Mouse (Mus musculus) intestine, embryonic 16.5 days (tissue): Measurements from ENCODE around the gene Ccnb2. TPM values are rescaled to one million over a fixed set of nuclear protein-coding genes. Genes with fewer than 3 reads are reported as not detected.
A peak's percentile ranks its signal among the peaks of the same experiment; 100 is the strongest.
"Not testable (repeated sequence)": the region's sequence is repeated elsewhere in the genome, so short reads cannot be mapped to it uniquely, and the experiment has no call there.

ENCODE experiments used
- ATAC-seq: fragments of 200-750 bp; cut with Nextera tagmentation; 2 replicates; pipeline ENCODE4 v1.8.0; 2017; ENCODE audit warnings: moderate TSS enrichment, moderate library complexity
- H3K27ac ChIP-seq: fragments of 300-500 bp; sonication (generic); 2 replicates; pipeline ENCODE4 v1.5.1; 2014; ENCODE audit warnings: mild to moderate bottlenecking, low read length
- H3K27me3 ChIP-seq: fragments of 300-500 bp; sonication (generic); replicated peaks from 2 replicates; pipeline ENCODE4 v1.6.1; 2014; ENCODE audit warnings: low read length, control low read depth, mixed read lengths; ENCODE audit not compliant: control insufficient read depth, insufficient read depth
- H3K36me3 ChIP-seq: fragments of 300-500 bp; sonication (generic); 2 replicates; pipeline ENCODE4 v1.6.1; 2014; ENCODE audit warnings: low read length, control low read depth; ENCODE audit not compliant: control insufficient read depth, insufficient read depth
- H3K4me1 ChIP-seq: fragments of 300-500 bp; sonication (generic); 2 replicates; pipeline ENCODE4 v1.6.1; 2014; ENCODE audit warnings: low read length, control low read depth, mixed read lengths; ENCODE audit not compliant: control insufficient read depth, insufficient read depth
- H3K4me2 ChIP-seq: fragments of 300-500 bp; sonication (generic); 2 replicates; pipeline ENCODE4 v1.6.1; 2014; ENCODE audit warnings: low read depth, low read length, control low read depth
- H3K4me3 ChIP-seq: fragments of 300-500 bp; sonication (generic); 2 replicates; pipeline ENCODE4 v1.5.1; 2014; ENCODE audit warnings: mild to moderate bottlenecking, low read length
- H3K9ac ChIP-seq: fragments of 300-500 bp; sonication (generic); 2 replicates; pipeline ENCODE4 v1.6.1; 2014; ENCODE audit warnings: low read depth, low read length
- H3K9me3 ChIP-seq: fragments of 300-500 bp; sonication (generic); 2 replicates; pipeline ENCODE4 v1.6.1; 2016; ENCODE audit warnings: low read length, control low read depth; ENCODE audit not compliant: control insufficient read depth
- WGBS: fragments of 180-500 bp; shearing (Covaris S2); extraction: QIAGEN DNeasy Blood & Tissue Kit; methylation state at CpG from one replicate; pipeline ENCODE4 v1.1.7; 2014; 5-methylcytosine and 5-hydroxymethylcytosine counted together
- polyA plus RNA-seq: library from polyadenylated mRNA; unstranded; fragments of >200 nt; fragmentation: Nextera tagmentation; extraction: Ambion mirVana; gene quantifications from 2 replicates; pipeline ENCODE4 v1.2.1, GENCODE M21; 2015

The Ccnb2 gene
- polyA plus RNA-seq = 146 and 168 TPM in 2 replicates

DNA sequence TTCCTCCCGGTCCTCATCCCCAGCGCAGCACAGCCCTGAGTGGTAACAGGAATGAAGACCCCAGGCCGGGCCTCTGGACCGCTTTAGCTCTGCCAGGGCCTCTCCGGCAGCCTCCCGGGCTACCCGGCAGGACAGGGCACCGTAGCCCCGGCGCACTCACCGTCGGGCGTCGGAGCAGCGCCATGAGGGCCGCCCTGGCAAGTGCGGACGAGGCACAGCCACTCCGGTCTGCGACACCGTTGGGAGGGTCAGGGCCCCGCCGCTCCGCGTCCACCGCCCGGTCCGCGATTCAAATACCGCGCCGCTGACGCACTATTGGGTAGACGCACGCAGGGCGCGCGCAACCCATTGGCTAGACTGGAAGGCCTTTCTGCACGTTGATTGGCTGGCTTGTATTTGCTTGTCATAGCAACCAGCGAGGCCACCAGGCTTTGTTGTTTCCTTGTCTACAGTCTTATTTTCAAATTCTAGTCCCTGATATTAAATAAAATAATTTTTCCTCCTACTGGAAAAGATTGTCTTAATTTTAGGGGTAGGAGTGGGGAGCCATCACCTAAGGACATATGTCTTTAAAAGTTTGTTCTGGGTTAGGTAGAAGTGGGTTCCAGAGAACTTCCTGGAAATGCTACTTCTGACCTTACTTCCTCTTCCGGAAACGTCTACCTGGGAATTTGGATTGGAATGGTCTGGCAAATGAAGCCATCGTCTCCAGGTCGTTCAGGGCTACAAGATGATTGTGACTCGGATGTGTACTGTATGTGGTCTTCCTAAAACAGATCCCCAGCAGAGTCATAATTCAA lies at the start of gene Ccnb2:
Ccnb2 (minus strand) TSS at position 291 of the 800 bp plus-strand sequence.
- H3K27ac ChIP-seq = peak within 1 kb of the TSS; percentile 69; the same call in 1 of the 2 replicates
- no peaks in the 10 kb centered on the region for H3K27me3 ChIP-seq
- peaks cover 6% of the 10 kb centered on the region; the same call in 1 of the 2 replicates for H3K36me3 ChIP-seq
- peak within 1 kb of the TSS; percentile 82 for H3K4me3 ChIP-seq
- peak within 1 kb of the TSS; percentile 88 for H3K9ac ChIP-seq
- peak; percentile 99 for ATAC-seq
- H3K4me2 ChIP-seq = peak within 1 kb of the TSS; percentile 87
- 2% methylated on average over 45 of the region's 45 CpGs for WGBS
- H3K9me3 ChIP-seq = no peaks in the 10 kb centered on the region
- H3K4me1 ChIP-seq = peaks cover 9% of the 10 kb centered on the region

DNA sequence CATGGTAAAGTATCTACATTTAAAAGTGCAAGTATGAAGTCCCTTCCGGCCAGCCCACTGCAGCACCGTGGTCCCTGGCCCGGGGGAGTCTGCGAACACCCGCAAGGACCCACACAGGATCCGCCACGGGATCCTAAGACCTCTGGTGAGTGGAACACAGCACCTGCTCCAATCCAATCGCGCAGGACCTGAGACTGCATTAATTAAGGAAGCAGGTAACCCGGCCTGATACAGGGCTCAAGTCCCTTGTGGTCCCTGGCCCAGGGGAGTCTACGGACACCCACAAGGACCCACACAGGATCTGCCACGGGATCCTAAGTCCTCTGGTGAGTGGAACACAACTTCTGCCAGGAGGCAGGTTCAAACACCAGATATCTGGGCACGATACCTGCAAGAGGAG lies 41.7 kb upstream of the Ccnb2 start:
- WGBS = 96% methylated on average over 13 of the region's 13 CpGs
- not testable (repeated sequence) for ATAC-seq, H3K9me3 ChIP-seq, H3K4me2 ChIP-seq, H3K36me3 ChIP-seq, H3K9ac ChIP-seq, H3K27me3 ChIP-seq, H3K27ac ChIP-seq, H3K4me1 ChIP-seq, H3K4me3 ChIP-seq

DNA sequence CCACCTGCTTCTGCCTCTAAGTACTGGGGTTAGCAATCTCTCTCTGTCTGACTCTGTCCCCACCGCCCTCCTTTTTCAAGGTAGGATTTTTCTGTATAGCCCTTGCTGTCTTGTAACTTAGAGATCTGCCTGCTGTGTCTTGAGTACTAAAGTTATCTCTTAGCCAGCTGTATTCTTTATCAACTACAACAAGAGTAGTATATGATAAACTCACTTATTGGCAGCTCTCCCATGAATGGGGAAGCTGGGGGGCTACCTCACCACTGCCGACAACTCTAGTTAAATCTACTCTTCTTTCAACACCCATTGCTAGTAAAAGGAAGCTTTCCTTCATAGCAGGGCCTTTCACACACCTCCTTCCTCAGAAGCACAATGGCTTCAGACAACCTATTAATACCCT lies 31.0 kb upstream of the Ccnb2 start:
- no peak overlapping the region for H3K9ac ChIP-seq
- H3K9me3 ChIP-seq = no peaks in the 10 kb centered on the region
- 92% methylated on average over 2 of the region's 2 CpGs for WGBS
- H3K4me3 ChIP-seq = no peak overlapping the region
- no peaks in the 10 kb centered on the region for H3K27me3 ChIP-seq
- H3K4me1 ChIP-seq = no peaks in the 10 kb centered on the region
- no peak overlapping the region for H3K27ac ChIP-seq
- no peak for ATAC-seq
- peaks cover 4% of the 10 kb centered on the region; the same call in 1 of the 2 replicates for H3K36me3 ChIP-seq
- H3K4me2 ChIP-seq = no peak overlapping the region

DNA sequence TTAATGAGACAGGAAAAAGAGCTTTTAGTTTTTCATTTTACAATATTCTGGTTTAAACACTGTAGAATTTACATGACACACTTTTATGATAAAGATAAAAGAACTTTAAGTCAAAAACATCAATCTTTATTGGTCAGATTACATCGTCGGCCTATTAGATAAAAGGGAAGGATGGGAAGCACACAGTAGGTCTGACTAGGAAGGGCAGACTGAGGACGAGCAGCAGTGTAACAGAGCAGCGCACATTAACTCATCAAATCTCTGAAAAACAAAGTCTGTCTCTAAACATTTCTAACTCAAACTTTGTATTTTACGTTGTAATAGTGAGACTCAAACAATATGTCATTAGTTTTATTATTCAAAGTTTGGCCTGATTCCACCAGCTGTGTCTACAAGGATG lies 27.7 kb upstream of the Ccnb2 start:
- Histone ChIP-seq H3K27ac (no peak overlapping the region), H3K4me3 (no peak overlapping the region)

GRCm38 (mm10) chr9:70439959-70440358 lies 18.6 kb upstream of the Ccnb2 start:
- H3K27ac ChIP-seq = no peak overlapping the region
- WGBS = 91% methylated on average over 4 of the region's 4 CpGs
- no peak overlapping the region for H3K9ac ChIP-seq
- H3K9me3 ChIP-seq = no peaks in the 10 kb centered on the region
- peaks cover 7% of the 10 kb centered on the region; the same call in 1 of the 2 replicates for H3K36me3 ChIP-seq
- H3K4me1 ChIP-seq = no peaks in the 10 kb centered on the region
- no peak overlapping the region for H3K4me3 ChIP-seq
- ATAC-seq = no peak
- no peaks in the 10 kb centered on the region for H3K27me3 ChIP-seq
- no peak overlapping the region for H3K4me2 ChIP-seq

More for the DNA sequence above, 27.7 kb upstream of the Ccnb2 start:
- Histone ChIP-seq H3K4me1 (no peaks in the 10 kb centered on the region), H3K4me2 (no peak overlapping the region), H3K27me3 (no peaks in the 10 kb centered on the region), H3K9me3 (no peaks in the 10 kb centered on the region), H3K36me3 (peaks cover 4% of the 10 kb centered on the region; the same call in 1 of the 2 replicates), H3K9ac (no peak overlapping the region)
- 83% methylated on average over 5 of the region's 5 CpGs for WGBS
- ATAC-seq = no peak

GRCm38 (mm10) chr9:70422661-70423060 lies 1.3 kb upstream of the Ccnb2 start:
- no peaks in the 10 kb centered on the region for H3K9me3 ChIP-seq

DNA sequence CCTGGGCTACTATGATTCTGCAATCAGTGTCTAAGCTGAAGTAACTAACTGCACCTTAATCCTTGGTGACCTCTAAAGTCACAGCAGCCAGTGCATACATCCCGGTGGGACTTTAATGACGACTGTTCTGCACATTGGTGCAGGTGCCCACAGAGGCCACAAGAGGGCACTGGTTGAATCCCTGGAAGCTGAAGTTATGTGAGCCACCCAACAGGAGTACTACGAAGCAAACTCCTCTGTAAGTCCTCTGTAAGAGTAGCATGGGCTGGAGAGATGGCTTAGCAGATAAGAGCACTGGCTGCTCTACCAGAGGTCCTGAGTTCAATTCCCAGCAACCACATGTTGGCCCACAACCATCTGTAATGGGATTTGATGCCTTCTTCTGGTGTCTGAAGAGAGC lies 4.9 kb downstream of the Ccnb2 start:
- H3K4me3 ChIP-seq = no peak overlapping the region
- H3K27me3 ChIP-seq = no peaks in the 10 kb centered on the region
- H3K9me3 ChIP-seq = no peaks in the 10 kb centered on the region
- ATAC-seq = no peak
- no peak overlapping the region for H3K27ac ChIP-seq
- peaks cover 9% of the 10 kb centered on the region for H3K4me1 ChIP-seq
- peaks cover 21% of the 10 kb centered on the region; the same call in 1 of the 2 replicates for H3K36me3 ChIP-seq
- H3K9ac ChIP-seq = no peak overlapping the region
- H3K4me2 ChIP-seq = no peak overlapping the region
- WGBS = 89% methylated on average over 3 of the region's 3 CpGs

More at GRCm38 (mm10) chr9:70422661-70423060, 1.3 kb upstream of the Ccnb2 start:
- H3K9ac ChIP-seq = no peak overlapping the region
- 96% methylated on average over 2 of the region's 2 CpGs for WGBS
- H3K4me2 ChIP-seq = no peak overlapping the region
- peaks cover 9% of the 10 kb centered on the region for H3K4me1 ChIP-seq
- H3K27me3 ChIP-seq = no peaks in the 10 kb centered on the region
- no peak for ATAC-seq
- H3K4me3 ChIP-seq = no peak overlapping the region
- peaks cover 5% of the 10 kb centered on the region; the same call in 1 of the 2 replicates for H3K36me3 ChIP-seq
- no peak overlapping the region for H3K27ac ChIP-seq

DNA sequence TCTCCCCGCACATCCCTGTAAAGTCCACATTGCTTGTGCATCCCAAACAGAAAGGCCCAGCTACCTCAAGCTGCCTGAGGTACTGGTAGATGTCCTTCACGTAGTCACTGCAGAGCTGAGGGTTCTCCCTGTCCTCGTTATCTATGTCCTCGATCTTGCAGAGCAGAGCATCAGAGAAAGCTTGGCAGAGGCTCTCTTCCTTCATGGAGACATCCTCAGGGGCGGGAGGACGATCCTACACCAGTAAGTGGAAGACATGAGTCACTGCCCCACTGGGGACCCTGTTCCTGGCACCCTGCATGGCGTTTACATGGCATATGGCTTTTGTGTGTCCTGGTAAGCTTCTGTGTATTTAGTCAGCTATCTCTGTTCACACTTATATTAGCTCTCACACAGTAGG lies 8.3 kb downstream of the Ccnb2 start:
- H3K9ac ChIP-seq = no peak overlapping the region
- no peak for ATAC-seq
- WGBS = 91% methylated on average over 7 of the region's 7 CpGs
- no peak overlapping the region for H3K27ac ChIP-seq
- H3K4me3 ChIP-seq = no peak overlapping the region
- no peaks in the 10 kb centered on the region for H3K27me3 ChIP-seq
- H3K36me3 ChIP-seq = peaks cover 45% of the 10 kb centered on the region
- no peaks in the 10 kb centered on the region for H3K9me3 ChIP-seq
- H3K4me2 ChIP-seq = no peak overlapping the region
- H3K4me1 ChIP-seq = no peaks in the 10 kb centered on the region

DNA sequence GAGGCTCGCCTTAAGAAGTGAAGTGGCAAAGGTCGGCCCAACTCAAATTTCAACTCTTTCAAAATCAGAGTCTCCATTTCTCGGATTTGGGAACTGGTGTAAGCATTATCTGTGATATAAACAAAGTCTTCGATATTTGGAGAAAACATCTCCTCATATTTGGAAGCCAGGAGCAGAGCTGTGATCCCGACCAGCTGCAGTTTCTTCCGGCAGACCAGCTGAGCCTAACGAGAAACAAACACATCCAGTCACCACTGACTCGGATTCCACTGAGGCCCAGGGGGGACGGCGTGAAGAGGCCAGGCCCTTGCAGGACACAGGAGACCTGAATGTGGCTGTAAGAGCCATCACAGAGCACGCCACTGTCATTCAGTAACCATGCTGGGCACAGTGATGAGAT lies 10.7 kb downstream of the Ccnb2 start:
- H3K27ac ChIP-seq = 0 out of 2 replicates have a peak overlapping the region, but pooled peaks have one; percentile 19
- no peak overlapping the region for H3K9ac ChIP-seq
- no peak overlapping the region for H3K4me2 ChIP-seq
- WGBS = 68% methylated on average over 11 of the region's 11 CpGs
- peaks cover 37% of the 10 kb centered on the region for H3K36me3 ChIP-seq
- H3K4me1 ChIP-seq = no peaks in the 10 kb centered on the region
- ATAC-seq = no peak
- H3K27me3 ChIP-seq = no peaks in the 10 kb centered on the region
- no peaks in the 10 kb centered on the region for H3K9me3 ChIP-seq
- no peak overlapping the region for H3K4me3 ChIP-seq
